Mouse (Mus musculus): Measurements from ENCODE around the gene Ccr10. TPM values are rescaled to one million over a fixed set of nuclear protein-coding genes. Genes with fewer than 3 reads are reported as not detected.

Gene Ccr10
- polyA plus RNA-seq, 1 experiment: 0.05 TPM

- TF ChIP-seq POLR2A (IDR thresholded peaks at IDR 0.05; ENCODE audit: control insufficient read depth, low read depth, low read length) (no peak), CTCF (IDR thresholded peaks at IDR 0.05; ENCODE audit: control insufficient read depth, insufficient read depth, insufficient replicate concordance, low read depth, low read length) (no peak)
- H3K36me3 ChIP-seq (ENCODE audit: control insufficient read depth, insufficient read depth, low read length): no peaks in the 10 kb centered on the region
- H3K27ac ChIP-seq (ENCODE audit: control insufficient read depth, insufficient read depth, low read depth, low read length): no peak overlapping the region
- no peaks in the 10 kb centered on the region for H3K4me1 ChIP-seq (ENCODE audit: control insufficient read depth, insufficient read depth, low read length)
- H3K27me3 ChIP-seq (ENCODE audit: control insufficient read depth, insufficient read depth, low read length): no peaks in the 10 kb centered on the region
- H3K4me3 ChIP-seq (ENCODE audit: control insufficient read depth, low read depth, low read length): no peak overlapping the region
Measured at GRCm38 (mm10) chr11:101187541-101187940, 12.3 kb upstream of the Ccr10 start.

- Histone ChIP-seq H3K36me3 (ENCODE audit: control insufficient read depth, insufficient read depth, low read length) (no peaks in the 10 kb centered on the region), H3K4me1 (ENCODE audit: control insufficient read depth, insufficient read depth, low read length) (no peaks in the 10 kb centered on the region), H3K27me3 (ENCODE audit: control insufficient read depth, insufficient read depth, low read length) (no peaks in the 10 kb centered on the region), H3K27ac (ENCODE audit: control insufficient read depth, insufficient read depth, low read depth, low read length) (no peak overlapping the region), H3K4me3 (ENCODE audit: control insufficient read depth, low read depth, low read length) (no peak overlapping the region)
- TF ChIP-seq POLR2A (IDR thresholded peaks at IDR 0.05; ENCODE audit: control insufficient read depth, low read depth, low read length) (0 out of 2 replicates have a peak, but pooled peaks have one; percentile 18), CTCF (IDR thresholded peaks at IDR 0.05; ENCODE audit: control insufficient read depth, insufficient read depth, insufficient replicate concordance, low read depth, low read length) (no peak)
Measured at GRCm38 (mm10) chr11:101186526-101187247, 11.4 kb upstream of the Ccr10 start.

GRCm38 (mm10) chr11:101185441-101185840 lies 10.2 kb upstream of the Ccr10 start:
- Histone ChIP-seq H3K27me3 (ENCODE audit: control insufficient read depth, insufficient read depth, low read length) (no peaks in the 10 kb centered on the region), H3K4me1 (ENCODE audit: control insufficient read depth, insufficient read depth, low read length) (no peaks in the 10 kb centered on the region; the same call in 1 of the 2 replicates), H3K4me3 (ENCODE audit: control insufficient read depth, low read depth, low read length) (no peak overlapping the region), H3K27ac (ENCODE audit: control insufficient read depth, insufficient read depth, low read depth, low read length) (no peak overlapping the region), H3K36me3 (ENCODE audit: control insufficient read depth, insufficient read depth, low read length) (no peaks in the 10 kb centered on the region)
- no peak for TF ChIP-seq CTCF (IDR thresholded peaks at IDR 0.05; ENCODE audit: control insufficient read depth, insufficient read depth, insufficient replicate concordance, low read depth, low read length)
- TF ChIP-seq POLR2A (IDR thresholded peaks at IDR 0.05; ENCODE audit: control insufficient read depth, low read depth, low read length): no peak

- H3K27me3 ChIP-seq (ENCODE audit: control insufficient read depth, insufficient read depth, low read length): no peaks in the 10 kb centered on the region
- H3K4me3 ChIP-seq (ENCODE audit: control insufficient read depth, low read depth, low read length): no peak overlapping the region
- no peaks in the 10 kb centered on the region for H3K36me3 ChIP-seq (ENCODE audit: control insufficient read depth, insufficient read depth, low read length)
- H3K27ac ChIP-seq (ENCODE audit: control insufficient read depth, insufficient read depth, low read depth, low read length): no peak overlapping the region
- TF ChIP-seq CTCF (IDR thresholded peaks at IDR 0.05; ENCODE audit: control insufficient read depth, insufficient read depth, insufficient replicate concordance, low read depth, low read length): no peak
- TF ChIP-seq POLR2A (IDR thresholded peaks at IDR 0.05; ENCODE audit: control insufficient read depth, low read depth, low read length): no peak
- peaks cover 2% of the 10 kb centered on the region for H3K4me1 ChIP-seq (ENCODE audit: control insufficient read depth, insufficient read depth, low read length)
Measured at GRCm38 (mm10) chr11:101184984-101185383, 9.7 kb upstream of the Ccr10 start.

GRCm38 (mm10) chr11:101182771-101183517 lies 7.7 kb upstream of the Ccr10 start:
- Histone ChIP-seq H3K4me1 (ENCODE audit: control insufficient read depth, insufficient read depth, low read length) (peaks cover 5% of the 10 kb centered on the region), H3K27ac (ENCODE audit: control insufficient read depth, insufficient read depth, low read depth, low read length) (no peak overlapping the region), H3K36me3 (ENCODE audit: control insufficient read depth, insufficient read depth, low read length) (no peaks in the 10 kb centered on the region), H3K4me3 (ENCODE audit: control insufficient read depth, low read depth, low read length) (no peak overlapping the region), H3K27me3 (ENCODE audit: control insufficient read depth, insufficient read depth, low read length) (no peaks in the 10 kb centered on the region)
- TF ChIP-seq POLR2A (IDR thresholded peaks at IDR 0.05; ENCODE audit: control insufficient read depth, low read depth, low read length) (no peak), CTCF (IDR thresholded peaks at IDR 0.05; ENCODE audit: control insufficient read depth, insufficient read depth, insufficient replicate concordance, low read depth, low read length) (no peak)

- H3K27me3 ChIP-seq (ENCODE audit: control insufficient read depth, insufficient read depth, low read length): no peaks in the 10 kb centered on the region
Measured at GRCm38 (mm10) chr11:101181961-101182360, 6.7 kb upstream of the Ccr10 start.

More at GRCm38 (mm10) chr11:101181961-101182360, 6.7 kb upstream of the Ccr10 start:
- H3K4me3 ChIP-seq (ENCODE audit: control insufficient read depth, low read depth, low read length): no peak overlapping the region
- H3K36me3 ChIP-seq (ENCODE audit: control insufficient read depth, insufficient read depth, low read length): no peaks in the 10 kb centered on the region
- no peak overlapping the region for H3K27ac ChIP-seq (ENCODE audit: control insufficient read depth, insufficient read depth, low read depth, low read length)
- TF ChIP-seq CTCF (IDR thresholded peaks at IDR 0.05; ENCODE audit: control insufficient read depth, insufficient read depth, insufficient replicate concordance, low read depth, low read length): no peak
- TF ChIP-seq POLR2A (IDR thresholded peaks at IDR 0.05; ENCODE audit: control insufficient read depth, low read depth, low read length): no peak
- peaks cover 5% of the 10 kb centered on the region for H3K4me1 ChIP-seq (ENCODE audit: control insufficient read depth, insufficient read depth, low read length)

Data from testis, adult 2 months (tissue).